Mouse (Mus musculus) T-cell, adult 2 months (primary cell): ENCODE data around the gene Ppm1n.

Source experiments
- DNase-seq: peaks from one replicate; pipeline ENCODE4 v3.0.0; 2022; ENCODE audit warnings: low spot score

The Ppm1n gene

GRCm38 (mm10) chr7:19282791-19283405 lies 3.0 kb upstream of the Ppm1n start:
- peak; percentile 29 for DNase-seq

- DNase-seq = peak; percentile 78
These were observed 2.5 kb upstream of the Ppm1n start, which contains the start of gene Rtn2 for GRCm38 (mm10) chr7:19282385-19282784. Gene Rtn2 (plus strand): TSS chr7:19282624.

- DNase-seq = peak; percentile 62
These were observed 1.9 kb upstream of the Ppm1n start for GRCm38 (mm10) chr7:19281680-19282304.

GRCm38 (mm10) chr7:19279052-19279451 lies 812 bp downstream of the Ppm1n start:
- DNase-seq = no peak

GRCm38 (mm10) chr7:19276253-19276652 lies 3.6 kb downstream of the Ppm1n start:
- DNase-seq = no peak

- DNase-seq = peak; percentile 82
These were observed 7.6 kb downstream of the Ppm1n start for GRCm38 (mm10) chr7:19272173-19272764.

- DNase-seq = peak; percentile 80
These were observed 8.4 kb downstream of the Ppm1n start, which contains the start of gene Vasp for GRCm38 (mm10) chr7:19271238-19272172. Gene Vasp (minus strand): TSS chr7:19271817.

- no peak for DNase-seq
These were observed 9.2 kb downstream of the Ppm1n start for GRCm38 (mm10) chr7:19270509-19271237.

- DNase-seq = peak; percentile 12
These were observed 10.0 kb downstream of the Ppm1n start for GRCm38 (mm10) chr7:19269721-19270441.

- peak; percentile 50 for DNase-seq
These were observed 10.7 kb downstream of the Ppm1n start for GRCm38 (mm10) chr7:19268993-19269681.

- DNase-seq = no peak
These were observed 12.8 kb downstream of the Ppm1n start for GRCm38 (mm10) chr7:19267051-19267450.

- DNase-seq = peak; percentile 53
These were observed 13.7 kb downstream of the Ppm1n start for GRCm38 (mm10) chr7:19265928-19266822.

GRCm38 (mm10) chr7:19265147-19265546 lies 14.7 kb downstream of the Ppm1n start:
- no peak for DNase-seq

GRCm38 (mm10) chr7:19258336-19258735 lies 21.5 kb downstream of the Ppm1n start:
- no peak for DNase-seq

- no peak for DNase-seq
These were observed 22.4 kb downstream of the Ppm1n start for GRCm38 (mm10) chr7:19257390-19258022.

- DNase-seq = no peak
These were observed 23.3 kb downstream of the Ppm1n start for GRCm38 (mm10) chr7:19256567-19256966.

- no peak for DNase-seq
These were observed 24.5 kb downstream of the Ppm1n start for GRCm38 (mm10) chr7:19255395-19255794.

GRCm38 (mm10) chr7:19253437-19253836 lies 26.4 kb downstream of the Ppm1n start:
- no peak for DNase-seq

GRCm38 (mm10) chr7:19252078-19252477 lies 27.8 kb downstream of the Ppm1n start:
- no peak for DNase-seq
